Mouse (Mus musculus) ES-E14 (cell line): ENCODE measurements at regions not wholly inside any gene's neighbourhood (a gene's known extent, or its start where the extent isn't known, plus 50 kb on each side); places are given as distances from the start of the nearest gene placed in this dataset.

Experiments used
- DNase-seq: peaks from one replicate; pipeline ENCODE4 v3.0.0-alpha.2; 2013; ENCODE audit warnings: low read depth, low spot score
- H3K27ac ChIP-seq: 2 replicates; pipeline ENCODE4 v1.5.1; 2012; ENCODE audit warnings: low read depth, mild to moderate bottlenecking, low read length, moderate library complexity, mixed read lengths; ENCODE audit not compliant: poor library complexity, insufficient read depth, severe bottlenecking
- H3K36me3 ChIP-seq: 2 replicates; pipeline ENCODE4 v1.6.1; 2012; ENCODE audit warnings: mild to moderate bottlenecking, low read length, moderate library complexity, mixed read lengths; ENCODE audit not compliant: control insufficient read depth, poor library complexity, insufficient read depth, severe bottlenecking
- H3K4me1 ChIP-seq, 2 experiments: fragments of 150-350 bp in 1 of 2; sonication (generic) in 1 of 2; 2 replicates each; pipeline ENCODE4 v1.6.1; 2012; ENCODE audit warnings: low read length in 2 of 2, mild to moderate bottlenecking in 1 of 2, mixed read lengths in 1 of 2; ENCODE audit not compliant: control insufficient read depth in 2 of 2, insufficient read depth in 2 of 2, poor library complexity in 1 of 2
- H3K4me3 ChIP-seq, 2 experiments: fragments of 150-350 bp in 1 of 2; sonication (generic) in 1 of 2; 2 replicates each; pipeline ENCODE4 v1.5.1; 2012; ENCODE audit warnings: low read length in 2 of 2, low read depth in 1 of 2, mild to moderate bottlenecking in 1 of 2, mixed read lengths in 1 of 2; ENCODE audit not compliant: insufficient read depth in 1 of 2, poor library complexity in 1 of 2, severe bottlenecking in 1 of 2
- H3K9ac ChIP-seq: 2 replicates; pipeline ENCODE4 v1.6.1; 2012; ENCODE audit warnings: low read depth, mild to moderate bottlenecking, low read length, mixed read lengths; ENCODE audit not compliant: poor library complexity, insufficient read depth, severe bottlenecking
- H3K9me3 ChIP-seq: fragments of 150-350 bp; sonication (generic); 2 replicates; pipeline ENCODE4 v1.6.1; 2012; ENCODE audit warnings: low read depth, mild to moderate bottlenecking, low read length; ENCODE audit not compliant: control insufficient read depth, insufficient read depth
- CHD2 ChIP-seq: IDR thresholded peaks from 2 replicates; pipeline ENCODE4 v1.6.1; 2014; ENCODE audit warnings: mild to moderate bottlenecking, low read depth, low read length, inconsistent platforms
- HCFC1 ChIP-seq: IDR thresholded peaks from 2 replicates; pipeline ENCODE4 v1.6.1; 2012; ENCODE audit warnings: low read length, inconsistent platforms, borderline replicate concordance; ENCODE audit not compliant: insufficient read depth
- MAFK ChIP-seq: IDR thresholded peaks from 2 replicates; pipeline ENCODE4 v1.6.1; 2014; ENCODE audit warnings: mild to moderate bottlenecking, low read depth, low read length, inconsistent platforms; ENCODE audit not compliant: insufficient read depth
- ZC3H11A ChIP-seq: IDR thresholded peaks from 2 replicates; pipeline ENCODE4 v1.6.1; 2012; ENCODE audit warnings: low read depth, mild to moderate bottlenecking, inconsistent platforms, low read length, borderline replicate concordance
- ZNF384 ChIP-seq: IDR thresholded peaks from 2 replicates; pipeline ENCODE4 v1.6.1; 2012; ENCODE audit warnings: low read depth, low read length, inconsistent platforms
- in situ Hi-C, 2 experiments: fragments of 600-800 bp; cut with MboI; formaldehyde crosslinking; loops; one replicate each; pipeline ENCODE4 v1.15.1; 2025; ENCODE audit warnings: low sequenced_read_pairs in 2 of 2, inconsistent platforms in 1 of 2; ENCODE audit not compliant: unreplicated experiment in 2 of 2

GRCm38 (mm10) chr8:102223097-102223496 lies 562.3 kb downstream of the Cdh11 start:
- no peak overlapping the region for H3K4me3 ChIP-seq
- H3K9ac ChIP-seq: no peak overlapping the region
- DNase-seq: no peak
- TF ChIP-seq CHD2 (no peak), ZNF384 (no peak), ZC3H11A (no peak), MAFK (no peak), HCFC1 (no peak)
- no peaks in the 10 kb centered on the region for H3K36me3 ChIP-seq
- in situ Hi-C loops: no loop called here
- no peak overlapping the region for H3K27ac ChIP-seq
- H3K4me1 ChIP-seq: no peaks in the 10 kb centered on the region
- no peaks in the 10 kb centered on the region for H3K9me3 ChIP-seq

GRCm38 (mm10) chr8:102205633-102206032 lies 579.8 kb downstream of the Cdh11 start:
- DNase-seq: no peak
- no peak overlapping the region for H3K4me3 ChIP-seq
- no peak overlapping the region for H3K9ac ChIP-seq
- in situ Hi-C loops: no loop called here
- H3K27ac ChIP-seq: no peak overlapping the region
- no peaks in the 10 kb centered on the region for H3K36me3 ChIP-seq
- no peaks in the 10 kb centered on the region for H3K9me3 ChIP-seq
- no peak for TF ChIP-seq HCFC1
- TF ChIP-seq MAFK: no peak
- no peaks in the 10 kb centered on the region for H3K4me1 ChIP-seq

- in situ Hi-C loops: no loop called here
- no peak for TF ChIP-seq ZC3H11A
- TF ChIP-seq CHD2: no peak
- TF ChIP-seq ZNF384: no peak
Measured at GRCm38 (mm10) chr8:102159541-102160197, 625.8 kb downstream of the Cdh11 start.

GRCm38 (mm10) chr8:102118657-102119056 lies 666.8 kb downstream of the Cdh11 start:
- H3K9ac ChIP-seq: no peak overlapping the region
- in situ Hi-C loops: no loop called here
- DNase-seq: no peak

More at GRCm38 (mm10) chr8:102159541-102160197, 625.8 kb downstream of the Cdh11 start:
- Histone ChIP-seq H3K4me3 (no peak overlapping the region), H3K36me3 (no peaks in the 10 kb centered on the region), H3K9ac (no peak overlapping the region), H3K9me3 (no peaks in the 10 kb centered on the region), H3K4me1 (no peaks in the 10 kb centered on the region), H3K27ac (no peak overlapping the region)
- no peak for DNase-seq

More at GRCm38 (mm10) chr8:102118657-102119056, 666.8 kb downstream of the Cdh11 start:
- TF ChIP-seq ZC3H11A: no peak
- no peak for TF ChIP-seq ZNF384
- TF ChIP-seq HCFC1: no peak
- no peak for TF ChIP-seq CHD2
- no peak for TF ChIP-seq MAFK
- Histone ChIP-seq H3K36me3 (no peaks in the 10 kb centered on the region), H3K9me3 (no peaks in the 10 kb centered on the region), H3K27ac (no peak overlapping the region), H3K4me3 (no peak overlapping the region), H3K4me1 (no peaks in the 10 kb centered on the region)
